Mouse (Mus musculus) heart, adult 2 months (tissue): ENCODE data around the gene Usp7. TPM values are rescaled to one million over a fixed set of nuclear protein-coding genes. Genes with fewer than 3 reads are reported as not detected.

Experiments used
- DNase-seq, 2 experiments: peaks; one replicate each; pipeline ENCODE4 v3.0.0; 2021
- H3K27ac ChIP-seq: fragments of 200-600 bp; 2 replicates; pipeline ENCODE4 v1.8.1; 2022
- H3K27me3 ChIP-seq: fragments of 200-500 bp; 2 replicates; pipeline ENCODE4 v1.6.1; 2012; ENCODE audit warnings: mild to moderate bottlenecking, low read length, inconsistent platforms, mixed read lengths; ENCODE audit not compliant: control insufficient read depth, insufficient read depth
- H3K36me3 ChIP-seq: fragments of 200-500 bp; 2 replicates; pipeline ENCODE4 v1.6.1; 2012; ENCODE audit warnings: low read length, inconsistent platforms; ENCODE audit not compliant: control insufficient read depth, insufficient read depth
- H3K4me1 ChIP-seq: fragments of 200-500 bp; 2 replicates; pipeline ENCODE4 v1.6.1; 2011; ENCODE audit warnings: low read length; ENCODE audit not compliant: control insufficient read depth, insufficient read depth
- H3K4me3 ChIP-seq: fragments of 200-600 bp; 2 replicates; pipeline ENCODE4 v1.8.1; 2022
- H3K79me2 ChIP-seq: fragments of 200-500 bp; replicated peaks from 2 replicates; pipeline ENCODE4 v1.6.1; 2012; ENCODE audit warnings: mild to moderate bottlenecking, inconsistent platforms, low read length, moderate library complexity, mixed read lengths; ENCODE audit not compliant: control insufficient read depth, insufficient read depth
- H3K9ac ChIP-seq: fragments of 200-500 bp; 2 replicates; pipeline ENCODE4 v1.6.1; 2012; ENCODE audit warnings: low read depth, mild to moderate bottlenecking, control low read depth, inconsistent platforms, low read length, mixed read lengths
- CTCF ChIP-seq: fragments of 200-600 bp; IDR thresholded peaks from 2 replicates; pipeline ENCODE4 v1.8.1; 2022; ENCODE audit warnings: antibody characterized with exemption, mild to moderate bottlenecking, moderate library complexity
- EP300 ChIP-seq: fragments of 200-500 bp; IDR thresholded peaks from 2 replicates; pipeline ENCODE4 v1.6.1; 2011; ENCODE audit warnings: low read depth, low read length, control low read depth; ENCODE audit not compliant: insufficient read depth
- POLR2A ChIP-seq: fragments of 200-500 bp; IDR thresholded peaks from 2 replicates; pipeline ENCODE4 v1.6.1; 2011; ENCODE audit warnings: mild to moderate bottlenecking, low read depth, low read length, control low read depth; ENCODE audit not compliant: insufficient read depth
- WGBS: fragments of 180-500 bp; shearing (Covaris S2); methylation state at CpG from one replicate; pipeline ENCODE4 v1.1.7; 2018; 5-methylcytosine and 5-hydroxymethylcytosine counted together
- intact Hi-C: fragments of 180-260 bp; cut with DNase I; formaldehyde crosslinking; loops from one replicate; pipeline ENCODE4 v1.15.1; 2025
- polyA plus RNA-seq: library from polyadenylated mRNA; depleted of rRNA; stranded (reverse); fragments of >200 nt; gene quantifications from 2 replicates; pipeline ENCODE4 v1.2.3, GENCODE M21; 2012
- total RNA-seq, 2 experiments: library from RNA; stranded (reverse); gene quantifications; 2 replicates each; pipeline ENCODE4 v1.2.3; 2021

Gene Usp7
- total and polyA plus RNA-seq, 3 experiments: 19.4 to 49.0 (median 45.6) TPM

DNA sequence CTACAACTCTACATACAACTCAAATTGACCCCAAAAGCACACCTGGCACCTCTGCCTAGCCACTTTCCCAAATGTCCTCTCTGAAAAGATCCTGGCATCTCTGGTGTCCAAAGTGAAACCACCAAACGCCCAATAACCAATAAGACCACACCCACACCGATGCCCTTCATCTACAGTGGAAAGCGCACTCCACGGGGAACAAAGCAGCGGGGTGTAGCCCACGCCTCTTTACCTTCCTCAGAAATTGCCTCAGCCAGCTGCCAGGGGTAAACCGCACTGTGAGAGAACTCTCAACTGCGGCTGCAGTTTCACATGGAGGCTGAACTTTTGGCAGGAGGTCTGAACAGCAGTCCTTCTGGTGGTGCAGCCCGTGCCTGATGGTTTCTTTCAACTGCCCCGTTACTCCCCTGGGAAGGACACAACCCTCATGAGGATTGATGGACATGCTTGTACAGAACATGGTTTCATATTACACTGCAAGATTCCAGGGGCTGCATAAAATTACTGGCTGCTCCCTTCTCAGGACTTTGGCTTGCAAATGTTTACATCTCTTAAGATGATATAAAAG is 76.5 kb downstream of the Usp7 start:
- H3K27ac ChIP-seq: no peak overlapping the region
- DNase-seq: peak in 1 of 2 experiments; percentile 46
- H3K36me3 ChIP-seq: peaks cover 40% of the 10 kb centered on the region
- no peak overlapping the region for H3K9ac ChIP-seq
- TF ChIP-seq POLR2A (no peak), CTCF (no peak), EP300 (no peak)
- H3K4me1 ChIP-seq: peaks cover 14% of the 10 kb centered on the region
- intact Hi-C loops: no loop called here
- no peaks in the 10 kb centered on the region for H3K27me3 ChIP-seq
- H3K79me2 ChIP-seq: peaks cover 22% of the 10 kb centered on the region
- WGBS: 74% methylated on average over 10 of the region's 10 CpGs
- H3K4me3 ChIP-seq: no peak overlapping the region

DNA sequence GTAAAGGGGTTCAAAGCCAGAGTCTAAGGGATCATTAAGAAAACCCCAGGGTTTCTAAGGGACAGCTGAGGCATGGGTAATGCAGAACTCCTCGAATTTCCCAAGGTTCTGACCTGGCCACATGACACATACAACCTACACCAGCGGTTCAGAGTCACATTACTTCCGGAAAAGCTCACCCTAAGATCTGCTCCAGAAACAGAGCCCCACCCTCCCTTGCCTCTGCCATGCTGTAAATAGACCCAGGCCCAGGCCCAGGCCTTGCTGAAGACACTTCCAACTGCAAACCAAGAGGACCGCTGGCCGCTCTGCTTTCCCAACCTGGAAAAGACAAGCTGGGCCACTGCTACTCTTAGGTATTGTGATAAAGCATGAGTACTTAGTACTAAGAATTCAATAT is 77.3 kb downstream of the Usp7 start:
- Histone ChIP-seq H3K9ac (no peak overlapping the region), H3K36me3 (peaks cover 32% of the 10 kb centered on the region), H3K79me2 (peaks cover 20% of the 10 kb centered on the region), H3K27me3 (no peaks in the 10 kb centered on the region), H3K27ac (no peak overlapping the region), H3K4me3 (no peak overlapping the region), H3K4me1 (peaks cover 13% of the 10 kb centered on the region)
- intact Hi-C loops: no loop called here
- no peak for TF ChIP-seq CTCF
- no peak for TF ChIP-seq EP300
- no peak for TF ChIP-seq POLR2A
- 79% methylated on average over 5 of the region's 5 CpGs for WGBS
- no peak for DNase-seq

DNA sequence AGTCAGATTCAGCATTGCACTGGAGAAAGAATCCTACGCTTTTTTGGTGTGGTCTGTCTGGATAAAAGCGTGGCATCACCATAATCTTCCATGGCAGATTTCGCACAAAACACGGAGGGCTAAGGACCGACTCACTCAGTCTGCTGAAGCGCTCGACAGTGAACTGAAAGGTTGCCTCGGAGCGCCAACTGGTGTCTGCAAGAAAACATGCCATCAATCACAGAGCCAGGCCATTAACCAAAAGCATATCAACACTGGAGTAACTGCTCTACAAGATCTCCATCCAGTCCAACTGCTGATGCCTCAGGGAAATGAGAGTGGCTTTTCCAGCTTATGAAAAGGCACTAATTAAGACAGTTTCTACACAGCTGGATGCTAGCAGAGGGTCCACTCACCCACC is 80.1 kb downstream of the Usp7 start:
- Histone ChIP-seq H3K4me3 (no peak overlapping the region), H3K27me3 (no peaks in the 10 kb centered on the region), H3K4me1 (peaks cover 3% of the 10 kb centered on the region; the same call in 1 of the 2 replicates), H3K79me2 (peaks cover 7% of the 10 kb centered on the region), H3K27ac (no peak overlapping the region), H3K36me3 (peaks cover 32% of the 10 kb centered on the region), H3K9ac (no peak overlapping the region)
- WGBS: 85% methylated on average over 9 of the region's 9 CpGs
- TF ChIP-seq POLR2A (no peak), CTCF (no peak), EP300 (no peak)
- DNase-seq: no peak
- intact Hi-C loops: no loop called here

DNA sequence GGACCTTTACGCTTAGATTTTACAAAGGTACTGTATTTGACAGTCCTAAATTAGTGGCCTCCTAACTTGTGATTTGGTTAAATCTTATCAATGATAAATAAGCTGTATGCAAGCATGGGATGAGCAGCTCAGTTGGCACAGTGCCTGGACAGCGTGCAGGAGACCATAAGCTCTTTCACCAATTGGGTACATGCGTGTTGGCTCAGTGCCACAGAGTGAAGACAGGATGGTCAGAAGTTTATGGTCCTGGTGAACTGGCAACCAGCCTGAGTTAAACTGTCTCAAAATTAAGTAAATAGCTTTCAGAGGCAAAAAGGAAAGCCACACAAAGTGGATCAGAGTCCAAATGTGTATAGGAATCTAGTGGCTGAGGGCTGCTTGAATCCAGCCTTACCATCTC is 91.5 kb downstream of the Usp7 start:
- H3K79me2 ChIP-seq: no peaks in the 10 kb centered on the region
- no peak overlapping the region for H3K4me3 ChIP-seq
- H3K36me3 ChIP-seq: no peaks in the 10 kb centered on the region
- no peaks in the 10 kb centered on the region for H3K4me1 ChIP-seq
- no peak for DNase-seq
- no peak for TF ChIP-seq CTCF
- TF ChIP-seq POLR2A: no peak
- no peak for TF ChIP-seq EP300
- intact Hi-C loops: no loop called here
- no peak overlapping the region for H3K9ac ChIP-seq
- H3K27ac ChIP-seq: no peak overlapping the region
- H3K27me3 ChIP-seq: no peaks in the 10 kb centered on the region
- 77% methylated on average over 3 of the region's 3 CpGs for WGBS

GRCm38 (mm10) chr16:8699556-8699955 is 92.6 kb downstream of the Usp7 start:
- no peak overlapping the region for H3K9ac ChIP-seq
- no peak overlapping the region for H3K27ac ChIP-seq
- no peaks in the 10 kb centered on the region for H3K4me1 ChIP-seq
- no peaks in the 10 kb centered on the region for H3K27me3 ChIP-seq
- H3K36me3 ChIP-seq: no peaks in the 10 kb centered on the region
- WGBS: 77% methylated on average over 8 of the region's 8 CpGs
- no peaks in the 10 kb centered on the region for H3K79me2 ChIP-seq
- intact Hi-C loops: no loop called here
- no peak for DNase-seq
- TF ChIP-seq CTCF (no peak), POLR2A (no peak), EP300 (no peak)
- no peak overlapping the region for H3K4me3 ChIP-seq

- Histone ChIP-seq H3K36me3 (no peaks in the 10 kb centered on the region), H3K27me3 (no peaks in the 10 kb centered on the region), H3K4me1 (no peaks in the 10 kb centered on the region), H3K9ac (no peak overlapping the region), H3K27ac (no peak overlapping the region), H3K4me3 (no peak overlapping the region), H3K79me2 (no peaks in the 10 kb centered on the region)
- no peak for TF ChIP-seq EP300
- TF ChIP-seq POLR2A: no peak
- TF ChIP-seq CTCF: no peak
- intact Hi-C loops: no loop called here
- 91% methylated on average over 7 of the region's 7 CpGs for WGBS
- no peak for DNase-seq
Observed at GRCm38 (mm10) chr16:8691206-8691605, 100.9 kb downstream of the Usp7 start.
